Mouse (Mus musculus): ENCODE data around the gene Ppp5c. TPM values are rescaled to one million over a fixed set of nuclear protein-coding genes. Genes with fewer than 3 reads are reported as not detected.

The Ppp5c gene
- total RNA-seq (2021) = 10 to 100 TPM; 98.8 to 98.9 TPM
- long read RNA-seq, experiment 1, transcript Ppp5c-201 (13 exons, 2,072 nt) = major isoform, 94 of 100 reads
- long read RNA-seq, experiment 1, partial matches to known transcripts = 0 of 100 reads
- long read RNA-seq, experiment 1, other reads (novel, unspliced or antisense) = 6 of 100 reads
- long read RNA-seq, experiment 2, transcript Ppp5c-201 (13 exons, 2,072 nt) = major isoform, 49 of 56 reads
- long read RNA-seq, experiment 2, partial matches to known transcripts = 3 of 56 reads
- long read RNA-seq, experiment 2, other reads (novel, unspliced or antisense) = 4 of 56 reads

DNA sequence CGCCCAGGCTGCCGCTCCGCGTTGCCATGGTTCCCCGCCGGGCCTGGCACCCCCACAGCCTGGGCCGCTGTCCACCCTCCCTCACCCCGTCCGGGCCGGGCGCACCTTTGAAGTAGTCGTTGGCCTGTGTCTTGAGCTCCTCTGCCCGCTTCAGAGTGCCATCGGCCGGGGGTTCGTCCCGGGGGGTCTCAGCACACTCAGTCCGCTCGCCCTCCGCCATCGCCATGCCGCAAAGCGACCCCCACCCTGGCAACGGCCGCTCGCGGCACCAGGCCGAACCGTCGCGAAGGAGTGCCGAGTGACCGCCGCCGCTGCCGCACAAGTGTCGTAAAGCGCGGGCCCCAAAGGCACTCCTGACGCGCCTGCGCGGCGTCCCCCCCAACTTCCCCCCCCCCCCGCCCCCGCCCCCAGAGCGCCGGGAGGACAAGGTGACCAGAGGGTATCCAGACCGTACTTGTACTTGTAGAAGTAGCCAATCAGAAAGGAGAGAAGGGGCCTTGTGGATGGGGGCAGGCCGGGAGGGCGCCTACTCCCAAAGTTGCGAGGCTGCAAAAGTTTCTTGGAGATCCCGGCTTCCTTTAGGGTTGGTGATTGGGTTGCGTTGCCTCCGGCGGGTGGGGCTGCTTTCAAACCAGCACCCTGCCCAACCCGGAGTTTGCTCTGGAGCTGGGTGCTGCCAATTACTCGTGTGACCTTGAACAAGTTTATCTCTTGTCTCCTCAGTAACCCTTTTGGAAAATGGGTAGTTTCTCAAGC is at the start of gene Ppp5c:
TSS of gene Ppp5c (minus strand) at position 337 of the 756 bp plus-strand sequence.
- peak; percentile 89 to 92 for DNase-seq

DNA sequence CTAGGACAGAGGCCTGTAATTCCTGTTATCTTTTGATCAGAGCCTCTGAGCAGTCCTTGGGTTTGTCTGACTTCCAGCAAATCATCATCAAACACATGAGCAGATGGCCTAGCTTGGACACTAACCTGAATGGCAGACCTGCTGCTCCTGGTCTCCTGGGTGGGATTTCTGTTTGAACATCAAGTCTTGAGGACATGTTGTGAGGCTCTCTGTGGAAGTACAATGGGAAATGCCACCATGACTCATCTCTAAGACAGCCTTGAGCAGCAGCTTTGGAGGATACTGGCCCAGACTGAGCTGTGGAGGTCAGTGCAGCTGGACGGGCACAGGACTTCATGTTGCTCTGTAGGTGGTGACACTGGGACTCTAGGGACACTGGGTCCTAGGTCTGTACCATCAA is 48.8 kb upstream of the Ppp5c start:
- DNase-seq = no peak

DNA sequence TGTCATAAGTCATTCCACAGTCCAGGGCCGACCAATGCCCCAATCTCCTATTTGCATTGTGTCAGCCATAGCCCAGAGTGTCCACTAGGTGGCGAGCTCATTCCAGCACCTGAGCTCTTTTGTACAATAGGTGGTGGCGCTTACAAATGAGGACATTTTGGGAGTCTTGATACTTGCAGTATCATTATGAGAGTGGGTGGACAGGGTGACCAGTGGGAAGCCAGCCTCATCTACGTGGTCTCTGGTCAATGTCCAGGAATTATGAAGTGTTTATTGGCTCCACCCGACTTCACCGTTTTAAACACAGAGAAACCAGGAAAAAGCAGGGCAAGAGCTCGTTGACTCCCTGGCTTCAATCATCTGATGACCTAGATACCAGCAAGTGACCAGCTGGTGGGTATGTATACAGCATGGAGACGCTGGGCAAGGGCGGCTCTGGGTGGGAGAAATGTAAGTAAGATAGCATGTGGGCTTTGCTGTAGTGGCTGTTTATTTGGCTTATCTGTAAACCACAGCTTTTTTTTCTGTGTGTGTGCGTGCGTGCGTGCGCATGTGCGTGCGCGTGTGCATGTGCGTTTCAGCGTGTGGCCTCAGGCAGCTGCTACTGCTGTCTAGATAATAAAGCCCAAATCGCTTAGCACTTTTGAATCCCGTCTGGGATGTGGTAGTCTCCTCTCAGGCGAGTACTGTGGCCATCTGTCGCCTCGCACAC is 46.3 kb upstream of the Ppp5c start, which contains the start of gene Psg16:
TSS of gene Psg16 (plus strand) at position 137 of the 712 bp plus-strand sequence.
- peak; percentile 39 to 75 for DNase-seq

GRCm38 (mm10) chr7:17073513-17073903 is 45.8 kb upstream of the Ppp5c start:
- no peak for DNase-seq

- DNase-seq = peak in 1 of 2 experiments; percentile 28
Observed at GRCm38 (mm10) chr7:17067651-17068050, 39.9 kb upstream of the Ppp5c start.

DNA sequence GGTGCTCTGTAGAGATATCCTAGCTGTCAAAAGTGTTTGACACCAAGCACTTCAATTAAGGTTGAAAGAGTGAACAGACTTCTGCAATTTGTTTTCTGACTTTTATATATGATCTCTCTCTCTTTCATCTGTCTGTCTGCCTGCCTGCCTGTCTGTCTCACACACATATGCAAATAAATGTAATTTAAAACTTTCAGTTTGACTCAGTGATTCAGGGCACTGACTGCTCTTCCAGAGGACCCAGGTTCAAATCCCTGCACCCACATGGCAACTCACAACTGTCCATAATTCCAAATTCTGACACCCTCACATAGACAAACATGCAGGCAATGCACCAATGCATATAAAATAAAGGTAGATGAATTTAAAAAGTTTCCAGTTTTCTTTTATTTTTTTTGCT is 39.3 kb upstream of the Ppp5c start:
- no peak for DNase-seq

GRCm38 (mm10) chr7:17066412-17066811 is 38.7 kb upstream of the Ppp5c start:
- DNase-seq = peak; percentile 78 to 97

DNA sequence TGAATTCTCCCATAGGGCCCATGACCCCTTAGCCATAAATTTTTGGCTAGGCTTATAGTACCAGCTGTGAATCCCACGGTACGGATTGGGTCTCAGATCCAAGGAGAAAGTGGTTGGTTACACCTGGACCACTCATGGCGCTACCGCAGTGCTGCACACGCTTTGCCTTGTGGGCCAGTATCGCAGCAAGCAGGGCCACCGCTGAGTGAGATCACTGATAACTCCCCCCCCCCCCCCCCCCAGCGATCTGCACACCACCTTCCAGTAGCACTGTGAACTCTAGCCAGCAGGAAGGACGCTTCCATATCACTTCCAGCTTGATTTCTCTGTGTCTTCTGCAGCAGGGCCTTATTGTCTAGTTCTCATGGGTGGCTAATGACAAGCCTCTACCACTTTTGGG is 37.9 kb upstream of the Ppp5c start:
- no peak for DNase-seq

DNA sequence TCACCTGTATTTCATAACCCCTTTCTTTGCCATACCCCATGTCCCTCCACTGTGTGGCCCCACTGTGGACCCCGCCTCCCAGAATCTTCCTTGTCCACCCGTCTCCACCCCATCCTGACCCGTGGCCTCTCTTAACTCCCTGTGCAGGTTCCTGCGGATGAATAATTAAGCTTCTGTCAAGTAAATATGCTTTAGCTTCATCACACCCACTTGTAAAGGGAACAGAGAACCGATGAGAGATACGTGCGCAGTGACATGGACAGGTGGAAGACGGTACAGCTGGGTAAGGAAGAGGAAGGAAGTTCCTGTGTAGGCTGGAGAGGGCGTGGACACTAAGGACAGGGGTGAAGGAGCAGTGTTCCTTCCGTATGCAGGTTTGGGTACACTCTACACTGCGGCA is 35.1 kb upstream of the Ppp5c start:
- peak; percentile 46 to 58 for DNase-seq

DNA sequence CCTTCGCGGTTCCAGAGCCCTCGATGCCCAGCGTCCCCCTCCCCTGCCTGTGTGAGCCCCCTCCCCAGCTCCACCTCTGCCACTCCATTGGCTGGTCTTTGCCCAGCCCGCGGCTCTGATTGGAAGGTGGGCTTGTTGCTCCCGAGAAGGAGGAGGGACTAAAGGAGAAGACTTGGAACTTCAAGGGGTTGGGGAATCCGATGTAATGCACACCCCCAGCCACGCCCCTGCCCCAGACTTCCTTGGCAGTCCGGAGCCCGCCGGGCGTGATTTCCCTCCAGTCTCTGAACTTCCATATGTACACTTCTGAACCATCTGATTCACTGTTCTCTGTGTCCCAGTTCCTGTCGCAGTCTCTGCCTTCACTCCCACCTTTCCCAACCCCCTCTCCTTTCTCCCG is 34.7 kb upstream of the Ppp5c start, which contains the start of gene Hif3a:
TSS of gene Hif3a (minus strand) at position 39 of the 400 bp plus-strand sequence.
- peak; percentile 63 to 81 for DNase-seq

DNA sequence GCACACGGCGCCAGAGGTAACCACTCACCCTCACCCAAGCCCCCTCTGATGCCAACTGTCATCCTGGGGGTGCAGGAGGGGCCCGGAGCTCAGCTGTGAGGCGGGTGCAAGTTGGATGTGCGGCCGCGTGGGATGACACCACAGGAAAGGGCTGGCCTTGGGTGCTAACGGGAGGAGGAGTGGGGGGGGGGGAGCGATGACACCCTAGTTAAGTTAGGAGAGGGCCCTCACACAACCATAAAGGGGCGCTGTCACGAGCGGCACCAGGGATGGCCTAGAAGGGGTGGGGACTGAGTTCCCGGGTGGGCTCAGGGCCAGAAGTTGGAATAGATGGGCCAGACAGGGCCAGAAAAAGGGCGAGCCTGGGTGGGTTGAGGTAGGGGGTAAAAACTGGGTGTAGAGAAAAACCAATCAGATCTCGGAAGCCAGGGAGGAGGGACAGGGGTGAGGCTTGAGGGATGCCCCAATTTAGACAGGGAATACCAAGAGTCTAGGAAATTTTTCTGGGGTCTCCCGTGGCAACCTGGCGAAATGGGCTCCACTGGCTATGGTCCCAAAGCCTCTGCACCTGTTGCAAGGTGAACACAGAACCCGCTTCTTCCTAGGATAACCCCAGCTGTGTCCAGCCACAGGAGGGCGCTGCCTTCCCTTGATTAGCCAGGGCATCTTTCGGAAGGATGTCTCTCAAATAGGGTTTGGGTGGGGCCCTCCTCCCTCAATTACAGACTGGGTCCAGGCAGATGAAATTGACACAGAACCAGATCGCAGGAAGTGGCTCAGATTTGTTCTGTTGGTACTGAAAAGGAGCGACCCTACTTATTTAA is 33.3 kb upstream of the Ppp5c start:
- DNase-seq = peak; percentile 69 to 77

DNA sequence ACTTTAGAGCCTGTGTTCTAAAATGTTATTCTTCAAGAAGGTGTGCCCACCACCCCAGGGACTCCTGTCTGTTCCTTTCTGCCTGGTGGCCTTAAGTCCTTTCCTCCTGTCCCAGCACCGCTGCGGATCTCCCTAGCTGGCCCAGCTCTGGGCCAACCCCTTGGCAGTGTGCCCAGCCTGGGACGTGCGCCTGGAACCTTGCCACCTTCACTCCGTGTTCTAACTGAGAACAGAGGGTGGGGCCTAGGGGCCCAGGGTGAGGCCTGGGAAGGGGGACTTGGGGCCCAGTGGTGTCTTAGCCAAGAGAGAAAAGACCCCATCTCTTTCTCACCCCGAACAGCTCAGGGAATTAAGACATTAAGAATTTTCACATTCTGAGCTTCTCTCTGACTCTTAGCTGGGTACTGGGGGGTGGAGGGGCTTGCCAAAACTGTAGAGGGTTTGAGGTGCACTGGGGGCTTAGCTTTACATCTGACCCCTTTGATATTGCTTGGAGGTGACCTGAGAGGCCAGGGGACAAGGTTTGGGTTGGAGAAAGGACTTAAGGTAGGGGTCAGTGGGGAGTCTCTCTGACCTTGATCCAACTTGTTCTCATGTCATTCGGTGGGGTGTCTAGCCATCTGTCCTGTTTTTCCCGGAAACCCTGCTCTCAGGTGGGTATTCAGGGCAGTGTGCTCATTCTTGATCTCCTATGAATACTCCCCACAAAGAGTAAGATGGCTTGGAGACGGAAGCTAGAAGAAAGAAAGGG is 32.5 kb upstream of the Ppp5c start:
- DNase-seq = peak; percentile 98 to 99

GRCm38 (mm10) chr7:17059463-17059844 is 31.7 kb upstream of the Ppp5c start:
- no peak for DNase-seq

GRCm38 (mm10) chr7:17058816-17059462 is 31.2 kb upstream of the Ppp5c start:
- DNase-seq = peak; percentile 71 to 77

GRCm38 (mm10) chr7:17058071-17058689 is 30.5 kb upstream of the Ppp5c start:
- DNase-seq = peak; percentile 94 to 97

DNA sequence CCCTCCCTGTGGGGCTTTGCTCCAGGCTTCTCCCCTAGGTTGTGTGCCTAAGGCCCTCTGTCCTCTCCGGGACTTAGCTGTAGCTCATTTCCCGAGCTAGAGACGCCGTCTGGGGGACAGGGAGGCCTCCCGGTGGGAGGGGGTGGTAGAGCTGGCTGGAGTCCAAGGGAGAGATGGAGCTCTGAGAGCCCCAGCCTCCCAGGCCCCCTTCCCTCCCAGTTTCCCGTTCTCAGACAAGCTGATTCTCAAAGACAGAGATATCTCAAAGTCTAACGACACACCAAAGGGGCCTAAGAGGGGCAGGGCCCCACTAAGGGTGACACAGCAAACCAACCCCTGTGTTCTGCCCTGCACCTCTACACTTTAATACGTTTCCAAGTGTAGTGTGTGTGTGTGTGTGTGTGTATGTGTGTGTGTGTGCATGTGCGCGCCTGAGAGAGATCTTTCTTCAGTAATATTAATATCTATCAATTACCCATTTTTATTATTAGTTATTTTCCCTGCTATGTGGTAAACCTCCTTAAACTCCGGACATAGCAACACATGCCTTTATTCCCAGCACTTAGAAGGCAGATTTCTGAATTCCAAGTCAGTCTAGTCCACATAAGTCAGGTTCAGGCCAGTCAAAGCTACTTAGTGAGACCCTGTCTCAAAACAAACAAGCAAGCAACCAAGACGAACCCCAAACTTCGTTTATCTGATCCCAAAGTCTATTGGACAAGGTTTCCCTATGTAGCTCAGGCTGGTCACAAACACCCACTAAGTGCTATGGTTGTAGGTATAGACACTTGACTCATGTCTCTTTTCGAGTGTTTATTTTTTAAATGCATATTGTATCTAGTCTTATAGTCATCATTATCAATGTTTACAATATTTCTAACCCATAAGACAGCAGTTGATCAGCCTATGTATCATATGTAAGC is 29.1 kb upstream of the Ppp5c start:
- peak; percentile 50 to 70 for DNase-seq

GRCm38 (mm10) chr7:17056081-17056581 is 28.4 kb upstream of the Ppp5c start:
- DNase-seq = peak; percentile 90 to 95

- no peak for DNase-seq
Observed at GRCm38 (mm10) chr7:17055287-17055946, 27.7 kb upstream of the Ppp5c start.

All from heart, adult 18-20 months (tissue).